Mouse (Mus musculus) cortical plate, adult 2 months (tissue): Measurements from ENCODE around the gene Mvb12b.

Experiments
- CTCF ChIP-seq: fragments of 200-500 bp; IDR thresholded peaks from 2 replicates; pipeline ENCODE4 v1.5.1; 2011; ENCODE audit warnings: mild to moderate bottlenecking, control low read depth, low read length; ENCODE audit not compliant: insufficient read depth; ENCODE audit errors: extremely low read depth
- POLR2A ChIP-seq: fragments of 200-500 bp; IDR thresholded peaks from 2 replicates; pipeline ENCODE4 v1.6.1; 2011; ENCODE audit warnings: mild to moderate bottlenecking, low read length, control low read depth; ENCODE audit not compliant: insufficient read depth; ENCODE audit errors: extremely low read depth

GRCm38 (mm10) chr2:33717821-33718351, 169.9 kb downstream of the Mvb12b start:
- no peak for TF ChIP-seq POLR2A
- TF ChIP-seq CTCF, result no peak
